Mouse (Mus musculus) heart, embryonic 12.5 days (tissue): ENCODE measurements at regions not wholly inside any gene's neighbourhood (a gene's known extent, or its start where the extent isn't known, plus 50 kb on each side); places are given as distances from the start of the nearest gene placed in this dataset.

Experiments
- ATAC-seq: fragments of 200-750 bp; cut with Nextera tagmentation; 2 replicates; pipeline ENCODE4 v1.8.0; 2017; ENCODE audit warnings: moderate TSS enrichment, moderate library complexity; ENCODE audit not compliant: insufficient number of reproducible peaks, low FRiP score
- H3K27ac ChIP-seq: fragments of 300-500 bp; sonication (generic); 2 replicates; pipeline ENCODE4 v1.5.1; 2016; ENCODE audit warnings: mild to moderate bottlenecking, moderate library complexity; ENCODE audit not compliant: poor library complexity, severe bottlenecking
- H3K27me3 ChIP-seq: fragments of 300-500 bp; sonication (generic); replicated peaks from 2 replicates; pipeline ENCODE4 v1.6.1; 2016; ENCODE audit warnings: mild to moderate bottlenecking, moderate library complexity
- H3K36me3 ChIP-seq: fragments of 300-500 bp; sonication (generic); 2 replicates; pipeline ENCODE4 v1.6.1; 2016; ENCODE audit warnings: mild to moderate bottlenecking, moderate library complexity
- H3K4me1 ChIP-seq: fragments of 300-500 bp; sonication (generic); replicated peaks from 2 replicates; pipeline ENCODE4 v1.6.1; 2016; ENCODE audit warnings: mild to moderate bottlenecking
- H3K4me2 ChIP-seq: fragments of 300-500 bp; sonication (generic); 2 replicates; pipeline ENCODE4 v1.6.1; 2016; ENCODE audit warnings: mild to moderate bottlenecking, moderate library complexity
- H3K4me3 ChIP-seq: fragments of 300-500 bp; sonication (generic); 2 replicates; pipeline ENCODE4 v1.5.1; 2016; ENCODE audit warnings: mild to moderate bottlenecking
- H3K9ac ChIP-seq: fragments of 300-500 bp; sonication (generic); 2 replicates; pipeline ENCODE4 v1.6.1; 2016; ENCODE audit warnings: mild to moderate bottlenecking, moderate library complexity
- H3K9me3 ChIP-seq: fragments of 300-500 bp; sonication (generic); replicated peaks from 2 replicates; pipeline ENCODE4 v1.6.1; 2016; ENCODE audit warnings: mild to moderate bottlenecking, moderate library complexity
- WGBS: fragments of 180-500 bp; shearing (Covaris S2); methylation state at CpG from one replicate; pipeline ENCODE4 v1.1.7; 2016; 5-methylcytosine and 5-hydroxymethylcytosine counted together

- no peaks in the 10 kb centered on the region for H3K4me1 ChIP-seq
- no peak for ATAC-seq
- no peak overlapping the region for H3K27ac ChIP-seq
Measured at GRCm38 (mm10) chr12:94015946-94016345, 1676.1 kb upstream of the Flrt2 start.

GRCm38 (mm10) chr12:94031364-94031763 lies 1660.7 kb upstream of the Flrt2 start:
- Histone ChIP-seq H3K36me3 (no peaks in the 10 kb centered on the region), H3K4me2 (no peak overlapping the region), H3K4me3 (no peak overlapping the region), H3K4me1 (no peaks in the 10 kb centered on the region), H3K27ac (no peak overlapping the region), H3K27me3 (no peaks in the 10 kb centered on the region), H3K9ac (no peak overlapping the region), H3K9me3 (no peaks in the 10 kb centered on the region)
- ATAC-seq = no peak
- whole genome bisulfite sequencing = 63% methylated on average over 4 of the region's 4 CpGs

More at GRCm38 (mm10) chr12:94015946-94016345, 1676.1 kb upstream of the Flrt2 start:
- Histone ChIP-seq H3K9me3 (no peaks in the 10 kb centered on the region), H3K36me3 (no peaks in the 10 kb centered on the region), H3K4me3 (no peak overlapping the region), H3K4me2 (no peak overlapping the region), H3K27me3 (no peaks in the 10 kb centered on the region), H3K9ac (no peak overlapping the region)

- no peak overlapping the region for H3K4me3 ChIP-seq
- 83% methylated on average over 2 of the region's 2 CpGs for WGBS
- no peak overlapping the region for H3K9ac ChIP-seq
- no peak overlapping the region for H3K4me2 ChIP-seq
- no peaks in the 10 kb centered on the region for H3K27me3 ChIP-seq
- no peaks in the 10 kb centered on the region for H3K4me1 ChIP-seq
- no peaks in the 10 kb centered on the region for H3K9me3 ChIP-seq
- no peak for ATAC-seq
- H3K27ac ChIP-seq = no peak overlapping the region
- H3K36me3 ChIP-seq = no peaks in the 10 kb centered on the region
Measured at GRCm38 (mm10) chr12:94047972-94048371, 1644.1 kb upstream of the Flrt2 start.

GRCm38 (mm10) chr12:94057767-94058166 lies 1634.3 kb upstream of the Flrt2 start:
- Histone ChIP-seq H3K9me3 (no peaks in the 10 kb centered on the region), H3K4me3 (no peak overlapping the region), H3K4me2 (no peak overlapping the region), H3K9ac (no peak overlapping the region), H3K27ac (no peak overlapping the region), H3K4me1 (no peaks in the 10 kb centered on the region), H3K27me3 (no peaks in the 10 kb centered on the region), H3K36me3 (no peaks in the 10 kb centered on the region)
- no peak for ATAC-seq
- 85% methylated on average over 2 of the region's 2 CpGs for WGBS

GRCm38 (mm10) chr12:94059641-94060040 lies 1632.4 kb upstream of the Flrt2 start:
- no peak overlapping the region for H3K27ac ChIP-seq
- no peak overlapping the region for H3K4me3 ChIP-seq
- H3K4me1 ChIP-seq = no peaks in the 10 kb centered on the region
- no peak overlapping the region for H3K4me2 ChIP-seq
- H3K9me3 ChIP-seq = no peaks in the 10 kb centered on the region
- 88% methylated on average over 6 of the region's 6 CpGs for whole genome bisulfite sequencing
- H3K9ac ChIP-seq = no peak overlapping the region
- ATAC-seq = no peak
- no peaks in the 10 kb centered on the region for H3K36me3 ChIP-seq
- H3K27me3 ChIP-seq = no peaks in the 10 kb centered on the region

- H3K4me3 ChIP-seq = no peak overlapping the region
- WGBS = 74% methylated on average over 2 of the region's 2 CpGs
- H3K27me3 ChIP-seq = no peaks in the 10 kb centered on the region
- H3K4me1 ChIP-seq = no peaks in the 10 kb centered on the region
- H3K9me3 ChIP-seq = no peaks in the 10 kb centered on the region
- no peak for ATAC-seq
- no peak overlapping the region for H3K9ac ChIP-seq
- no peaks in the 10 kb centered on the region for H3K36me3 ChIP-seq
- no peak overlapping the region for H3K27ac ChIP-seq
- H3K4me2 ChIP-seq = no peak overlapping the region
Measured at GRCm38 (mm10) chr12:94060336-94060735, 1631.7 kb upstream of the Flrt2 start.

GRCm38 (mm10) chr12:94066444-94067152 lies 1625.4 kb upstream of the Flrt2 start:
- no peak overlapping the region for H3K4me3 ChIP-seq
- H3K4me1 ChIP-seq = no peaks in the 10 kb centered on the region
- H3K9ac ChIP-seq = no peak overlapping the region
- H3K27ac ChIP-seq = peak overlapping the region; percentile 70; the same call in 1 of the 2 replicates
- no peaks in the 10 kb centered on the region for H3K27me3 ChIP-seq
- H3K36me3 ChIP-seq = no peaks in the 10 kb centered on the region
- peak; percentile 61; the same call in 1 of the 2 replicates for ATAC-seq
- H3K9me3 ChIP-seq = no peaks in the 10 kb centered on the region
- 27% methylated on average over 9 of the region's 9 CpGs for WGBS
- peak overlapping the region; percentile 24; the same call in 1 of the 2 replicates for H3K4me2 ChIP-seq

GRCm38 (mm10) chr12:94070940-94071505 lies 1621.0 kb upstream of the Flrt2 start:
- no peaks in the 10 kb centered on the region for H3K27me3 ChIP-seq
- H3K27ac ChIP-seq = no peak overlapping the region
- no peaks in the 10 kb centered on the region for H3K36me3 ChIP-seq
- H3K9me3 ChIP-seq = no peaks in the 10 kb centered on the region
- no peak for ATAC-seq
- H3K4me1 ChIP-seq = no peaks in the 10 kb centered on the region
- no peak overlapping the region for H3K9ac ChIP-seq
- H3K4me2 ChIP-seq = no peak overlapping the region
- H3K4me3 ChIP-seq = no peak overlapping the region
- 81% methylated on average over 2 of the region's 2 CpGs for WGBS

- H3K4me3 ChIP-seq = no peak overlapping the region
- H3K4me2 ChIP-seq = no peak overlapping the region
- no peaks in the 10 kb centered on the region for H3K27me3 ChIP-seq
- 46% methylated on average over 1 of the region's 1 CpGs for WGBS
- H3K4me1 ChIP-seq = no peaks in the 10 kb centered on the region
- H3K9ac ChIP-seq = no peak overlapping the region
- no peak for ATAC-seq
- no peak overlapping the region for H3K27ac ChIP-seq
- H3K36me3 ChIP-seq = no peaks in the 10 kb centered on the region
- H3K9me3 ChIP-seq = no peaks in the 10 kb centered on the region
Measured at GRCm38 (mm10) chr12:94105582-94106162, 1586.4 kb upstream of the Flrt2 start.

GRCm38 (mm10) chr12:94150143-94150542 lies 1541.9 kb upstream of the Flrt2 start:
- Histone ChIP-seq H3K9me3 (no peaks in the 10 kb centered on the region), H3K27ac (peak overlapping the region; percentile 60; the same call in 1 of the 2 replicates), H3K4me3 (no peak overlapping the region), H3K27me3 (no peaks in the 10 kb centered on the region), H3K36me3 (no peaks in the 10 kb centered on the region), H3K9ac (no peak overlapping the region), H3K4me2 (no peak overlapping the region), H3K4me1 (peaks cover 7% of the 10 kb centered on the region)
- WGBS = 43% methylated on average over 5 of the region's 5 CpGs
- no peak for ATAC-seq

GRCm38 (mm10) chr12:94155110-94155858 lies 1536.7 kb upstream of the Flrt2 start:
- 0 out of 2 replicates have a peak overlapping the region, but pooled peaks have one; percentile 10 for H3K4me2 ChIP-seq
- WGBS = 46% methylated on average over 12 of the region's 12 CpGs
- peak; percentile 82 for ATAC-seq

More at GRCm38 (mm10) chr12:94155110-94155858, 1536.7 kb upstream of the Flrt2 start:
- H3K4me1 ChIP-seq = peaks cover 9% of the 10 kb centered on the region
- no peak overlapping the region for H3K4me3 ChIP-seq
- no peaks in the 10 kb centered on the region for H3K9me3 ChIP-seq
- H3K9ac ChIP-seq = no peak overlapping the region
- H3K27ac ChIP-seq = peak overlapping the region; percentile 75
- H3K36me3 ChIP-seq = no peaks in the 10 kb centered on the region
- H3K27me3 ChIP-seq = no peaks in the 10 kb centered on the region
